Mouse (Mus musculus): ENCODE results near the gene Nek8. TPM values are rescaled to one million over a fixed set of nuclear protein-coding genes. Genes with fewer than 3 reads are reported as not detected.
"Not testable (repeated sequence)": the region's sequence is repeated elsewhere in the genome, so short reads cannot be mapped to it uniquely, and the experiment has no call there.

Gene Nek8
- polyA plus RNA-seq, 1 experiment: 10.4 TPM

DNA sequence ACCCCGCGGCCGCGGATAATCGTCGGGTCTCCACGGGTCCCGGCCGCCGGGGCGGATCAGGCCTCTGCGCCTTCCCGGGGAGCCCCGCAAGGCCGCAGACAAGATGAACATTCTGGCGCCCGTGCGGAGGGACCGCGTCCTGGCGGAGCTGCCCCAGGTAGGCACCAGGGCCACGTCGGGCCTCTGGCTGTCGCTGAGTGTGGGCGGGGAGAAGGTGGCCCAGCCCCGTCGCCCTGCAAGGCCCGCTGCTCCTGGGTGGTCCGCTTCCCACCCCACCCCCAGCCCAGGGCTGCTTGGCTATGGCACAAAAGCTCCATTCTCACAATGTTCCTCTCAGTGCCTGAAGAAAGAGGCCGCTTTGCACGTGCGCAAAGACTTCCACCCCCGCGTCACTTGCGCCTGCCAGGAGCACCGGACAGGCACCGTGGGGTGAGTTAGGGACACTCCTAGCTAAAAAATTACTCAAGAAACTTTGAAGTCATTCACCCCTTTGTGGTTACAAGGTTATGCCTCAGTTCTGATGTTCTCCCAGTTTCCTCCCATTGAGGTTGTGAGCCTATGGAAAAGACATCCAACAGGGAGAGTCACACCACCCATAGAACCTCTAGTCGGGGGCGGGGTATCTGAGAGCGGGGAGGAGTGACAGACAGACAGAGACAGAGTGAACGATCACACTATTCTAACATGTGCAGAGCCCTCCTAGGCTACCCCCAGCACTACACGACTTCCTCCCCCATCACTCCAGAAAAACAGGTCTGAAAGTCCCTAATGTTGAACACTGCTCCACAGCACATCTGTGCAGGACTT, 13.0 kb upstream of the Nek8 start:
- Histone ChIP-seq H3K4me1 (ENCODE audit: control insufficient read depth, insufficient read depth, low read length) (no peaks in the 10 kb centered on the region; the same call in 1 of the 2 replicates), H3K27ac (ENCODE audit: control insufficient read depth, insufficient read depth, low read depth, low read length, poor library complexity) (no peak overlapping the region; the same call in 1 of the 2 replicates), H3K4me3 (replicated peaks; ENCODE audit: control insufficient read depth, low read depth, low read length) (peak overlapping the region; percentile 4)
- TF ChIP-seq CTCF (IDR thresholded peaks at IDR 0.05; ENCODE audit: control insufficient read depth, insufficient read depth, low read length) (no peak), POLR2A (IDR thresholded peaks at IDR 0.05; ENCODE audit: borderline replicate concordance, control insufficient read depth, low read depth, low read length) (no peak)
- 4% methylated on average over 42 of the region's 42 CpGs for WGBS

DNA sequence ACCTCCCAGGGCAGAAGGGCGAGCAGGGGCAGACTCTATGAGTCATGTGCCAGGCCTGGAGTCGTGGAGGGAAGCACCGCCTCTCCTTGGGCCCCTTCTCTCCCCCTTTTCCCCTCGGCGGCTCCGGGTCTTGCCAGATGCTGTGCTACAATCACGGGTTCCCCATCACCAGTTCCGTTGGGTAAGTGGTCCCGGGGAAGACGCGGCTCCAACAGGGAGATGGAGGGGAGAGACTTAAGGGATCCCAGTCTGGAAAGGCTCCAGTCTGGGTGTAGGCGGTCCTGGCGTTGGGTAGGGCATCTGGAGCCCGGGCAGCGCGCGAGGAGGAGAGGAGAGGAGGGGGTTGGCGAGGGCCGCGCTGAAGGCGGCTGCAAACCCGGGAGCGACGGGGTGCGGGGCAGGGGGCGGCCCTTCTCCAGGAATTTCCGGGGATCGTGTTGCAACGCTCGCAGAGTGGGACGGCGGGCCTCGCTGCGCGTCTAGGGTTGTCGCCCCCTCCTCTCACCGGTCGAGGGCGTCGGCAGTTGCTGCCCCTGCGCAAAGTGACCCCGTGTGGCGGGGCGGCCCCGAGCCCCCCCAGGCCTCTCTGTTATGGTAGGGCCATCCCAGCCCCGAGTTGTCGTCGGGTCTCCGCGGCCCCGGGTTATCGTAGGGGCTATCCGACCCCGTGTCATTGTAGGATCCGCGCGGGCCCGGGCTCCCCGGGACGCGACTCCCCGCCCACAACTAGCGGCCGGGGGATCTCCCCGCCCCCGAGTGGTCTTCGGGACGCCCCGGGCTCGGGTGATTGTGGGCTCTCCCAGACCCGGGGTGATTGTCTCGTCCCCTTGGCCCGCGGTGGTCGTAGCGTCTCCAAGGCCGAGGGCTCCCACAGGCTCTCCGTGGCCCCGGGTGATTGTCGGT, 12.1 kb upstream of the Nek8 start, which contains the start of gene Rab34:
Gene Rab34 (plus strand): TSS at position 100 of the 903 bp plus-strand sequence.
- 1% methylated on average over 79 of the region's 80 CpGs for WGBS

GRCm38 (mm10) chr11:78184702-78185101, 8.2 kb upstream of the Nek8 start:
- H3K4me3 ChIP-seq (replicated peaks; ENCODE audit: control insufficient read depth, low read depth, low read length); H3K4me1 ChIP-seq (ENCODE audit: control insufficient read depth, insufficient read depth, low read length); H3K27ac ChIP-seq (ENCODE audit: control insufficient read depth, insufficient read depth, low read depth, low read length, poor library complexity): not testable (repeated sequence)
- WGBS: 85% methylated on average over 6 of the region's 6 CpGs

More for the DNA sequence above, 12.1 kb upstream of the Nek8 start, which contains the start of gene Rab34:
- Histone ChIP-seq H3K27ac (ENCODE audit: control insufficient read depth, insufficient read depth, low read depth, low read length, poor library complexity) (no peak within 1 kb of the TSS; the same call in 1 of the 2 replicates), H3K4me1 (ENCODE audit: control insufficient read depth, insufficient read depth, low read length) (no peaks in the 10 kb centered on the region; the same call in 1 of the 2 replicates), H3K4me3 (replicated peaks; ENCODE audit: control insufficient read depth, low read depth, low read length) (peak within 1 kb of the TSS; percentile 4)
- TF ChIP-seq POLR2A (IDR thresholded peaks at IDR 0.05; ENCODE audit: borderline replicate concordance, control insufficient read depth, low read depth, low read length) (no peak), CTCF (IDR thresholded peaks at IDR 0.05; ENCODE audit: control insufficient read depth, insufficient read depth, low read length) (no peak)

DNA sequence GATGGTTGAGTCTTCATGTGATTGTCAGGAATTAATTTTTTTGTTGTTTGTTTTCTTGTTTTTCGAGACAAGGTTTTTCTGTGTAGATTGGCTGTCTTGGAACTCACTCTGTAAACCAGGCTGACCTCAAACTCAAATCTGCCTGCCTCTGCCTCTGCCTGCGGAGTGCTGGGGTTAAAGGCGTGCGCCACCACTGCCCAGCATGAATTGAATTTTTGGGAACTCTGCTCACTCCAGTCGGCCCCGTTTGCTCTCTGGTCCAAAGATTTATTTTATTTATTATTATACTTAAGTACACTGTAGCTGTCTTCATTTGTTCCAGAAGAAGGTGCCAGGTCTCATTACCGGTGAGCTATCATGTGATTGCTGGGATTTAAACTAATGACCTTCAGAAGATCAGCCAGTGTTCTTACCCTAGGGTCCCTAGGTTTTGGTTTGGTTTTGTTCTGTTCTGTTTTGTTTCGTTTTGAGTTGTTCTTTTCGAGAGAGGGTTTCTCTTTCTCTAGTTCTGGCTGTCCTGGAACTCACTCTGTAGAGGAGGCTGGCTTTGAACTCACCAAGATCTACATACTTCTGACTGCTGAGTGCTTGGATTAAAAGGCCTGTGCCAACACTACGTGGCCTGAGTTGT, 7.5 kb upstream of the Nek8 start:
- TF ChIP-seq CTCF (IDR thresholded peaks at IDR 0.05; ENCODE audit: control insufficient read depth, insufficient read depth, low read length): no peak
- no peak for TF ChIP-seq POLR2A (IDR thresholded peaks at IDR 0.05; ENCODE audit: borderline replicate concordance, control insufficient read depth, low read depth, low read length)
- Histone ChIP-seq H3K4me1 (ENCODE audit: control insufficient read depth, insufficient read depth, low read length) (no peaks in the 10 kb centered on the region; the same call in none of the 2 replicates), H3K27ac (ENCODE audit: control insufficient read depth, insufficient read depth, low read depth, low read length, poor library complexity) (no peak overlapping the region), H3K4me3 (replicated peaks; ENCODE audit: control insufficient read depth, low read depth, low read length) (no peak overlapping the region)
- WGBS: 56% methylated on average over 10 of the region's 10 CpGs

GRCm38 (mm10) chr11:78182961-78183844, 6.7 kb upstream of the Nek8 start, which contains the start of gene Rpl23a:
Gene Rpl23a (minus strand): TSS chr11:78183584.
- TF ChIP-seq POLR2A (IDR thresholded peaks at IDR 0.05; ENCODE audit: borderline replicate concordance, control insufficient read depth, low read depth, low read length): no peak; the same call in 1 of the 2 replicates
- Histone ChIP-seq H3K27ac (ENCODE audit: control insufficient read depth, insufficient read depth, low read depth, low read length, poor library complexity) (peak within 1 kb of the TSS; percentile 88), H3K4me3 (replicated peaks; ENCODE audit: control insufficient read depth, low read depth, low read length) (peak within 1 kb of the TSS; percentile 97), H3K4me1 (ENCODE audit: control insufficient read depth, insufficient read depth, low read length) (no peaks in the 10 kb centered on the region; the same call in none of the 2 replicates)
- under 1% methylated on average over 38 of the region's 38 CpGs for WGBS

DNA sequence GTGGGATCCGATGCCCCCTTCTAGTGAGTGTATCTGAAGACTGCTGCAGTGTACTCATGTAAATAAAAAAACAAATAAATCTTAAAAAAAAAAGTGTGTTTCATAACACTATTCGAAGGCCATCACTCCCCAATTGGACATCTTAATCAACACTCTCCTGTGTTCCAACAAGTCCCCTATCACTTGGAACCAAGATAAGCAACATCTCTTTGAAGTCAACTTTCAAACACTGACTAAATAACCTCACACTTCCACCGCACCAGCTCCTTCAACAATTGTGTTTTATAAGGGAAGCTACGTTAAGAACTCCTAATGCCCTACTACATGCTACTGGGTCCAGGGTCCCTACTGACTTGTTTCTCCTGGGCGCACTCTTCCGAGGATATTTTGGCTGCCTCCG, 6.0 kb upstream of the Nek8 start:
- H3K4me3 ChIP-seq (replicated peaks; ENCODE audit: control insufficient read depth, low read depth, low read length): peak overlapping the region; percentile 28
- H3K4me1 ChIP-seq (ENCODE audit: control insufficient read depth, insufficient read depth, low read length): no peaks in the 10 kb centered on the region; the same call in none of the 2 replicates
- H3K27ac ChIP-seq (ENCODE audit: control insufficient read depth, insufficient read depth, low read depth, low read length, poor library complexity): peak overlapping the region; percentile 88
- TF ChIP-seq POLR2A (IDR thresholded peaks at IDR 0.05; ENCODE audit: borderline replicate concordance, control insufficient read depth, low read depth, low read length) (no peak), CTCF (IDR thresholded peaks at IDR 0.05; ENCODE audit: control insufficient read depth, insufficient read depth, low read length) (no peak)
- WGBS: 5% methylated on average over 7 of the region's 7 CpGs

GRCm38 (mm10) chr11:78181830-78182357, 5.4 kb upstream of the Nek8 start:
- TF ChIP-seq CTCF (IDR thresholded peaks at IDR 0.05; ENCODE audit: control insufficient read depth, insufficient read depth, low read length) (no peak), POLR2A (IDR thresholded peaks at IDR 0.05; ENCODE audit: borderline replicate concordance, control insufficient read depth, low read depth, low read length) (no peak)
- H3K27ac ChIP-seq (ENCODE audit: control insufficient read depth, insufficient read depth, low read depth, low read length, poor library complexity): no peak overlapping the region
- H3K4me1 ChIP-seq (ENCODE audit: control insufficient read depth, insufficient read depth, low read length): no peaks in the 10 kb centered on the region; the same call in none of the 2 replicates
- no peak overlapping the region for H3K4me3 ChIP-seq (replicated peaks; ENCODE audit: control insufficient read depth, low read depth, low read length)
- 36% methylated on average over 2 of the region's 2 CpGs for whole genome bisulfite sequencing
